Mouse (Mus musculus) neural tube, embryonic 14.5 days (tissue): Measurements from ENCODE around the gene Cpsf7. TPM values are rescaled to one million over a fixed set of nuclear protein-coding genes. Genes with fewer than 3 reads are reported as not detected.

Source experiments
- ATAC-seq: fragments of 200-750 bp; cut with Nextera tagmentation; 2 replicates; pipeline ENCODE4 v1.8.0; 2017; ENCODE audit warnings: low read depth, mild to moderate bottlenecking, moderate TSS enrichment, moderate library complexity
- H3K27ac ChIP-seq: fragments of 300-500 bp; sonication (generic); 2 replicates; pipeline ENCODE4 v1.5.1; 2014; ENCODE audit warnings: low read depth, mild to moderate bottlenecking, control low read depth, low read length, moderate library complexity, mixed read lengths
- H3K27me3 ChIP-seq: fragments of 300-500 bp; sonication (generic); 2 replicates; pipeline ENCODE4 v1.6.1; 2014; ENCODE audit warnings: low read length; ENCODE audit not compliant: control insufficient read depth, insufficient read depth
- H3K36me3 ChIP-seq: fragments of 300-500 bp; sonication (generic); 2 replicates; pipeline ENCODE4 v1.6.1; 2014; ENCODE audit warnings: low read length, mixed read lengths; ENCODE audit not compliant: control insufficient read depth, insufficient read depth
- H3K4me1 ChIP-seq: fragments of 300-500 bp; sonication (generic); 2 replicates; pipeline ENCODE4 v1.6.1; 2014; ENCODE audit warnings: low read length; ENCODE audit not compliant: control insufficient read depth, insufficient read depth
- H3K4me2 ChIP-seq: fragments of 300-500 bp; sonication (generic); 2 replicates; pipeline ENCODE4 v1.6.1; 2014; ENCODE audit warnings: mild to moderate bottlenecking, low read depth, low read length, control low read depth
- H3K4me3 ChIP-seq: fragments of 300-500 bp; sonication (generic); 2 replicates; pipeline ENCODE4 v1.5.1; 2014; ENCODE audit warnings: low read depth, low read length, control low read depth, mixed read lengths
- H3K9ac ChIP-seq: fragments of 300-500 bp; sonication (generic); replicated peaks from 2 replicates; pipeline ENCODE4 v1.6.1; 2014; ENCODE audit warnings: low read depth, mild to moderate bottlenecking, control low read depth, low read length, mixed read lengths
- H3K9me3 ChIP-seq: fragments of 300-500 bp; sonication (generic); 2 replicates; pipeline ENCODE4 v1.6.1; 2016; ENCODE audit warnings: low read length; ENCODE audit not compliant: control insufficient read depth
- WGBS: fragments of 180-500 bp; shearing (Covaris S2); extraction: QIAGEN DNeasy Blood & Tissue Kit; methylation state at CpG from one replicate; pipeline ENCODE4 v1.1.7; 2014; 5-methylcytosine and 5-hydroxymethylcytosine counted together
- polyA plus RNA-seq: library from polyadenylated mRNA; unstranded; fragments of >200 nt; fragmentation: Nextera tagmentation; extraction: Ambion mirVana; gene quantifications from 2 replicates; pipeline ENCODE4 v1.2.1, GENCODE M21; 2014

Gene Cpsf7
- 61.7 and 67.5 TPM in 2 replicates for polyA plus RNA-seq

DNA sequence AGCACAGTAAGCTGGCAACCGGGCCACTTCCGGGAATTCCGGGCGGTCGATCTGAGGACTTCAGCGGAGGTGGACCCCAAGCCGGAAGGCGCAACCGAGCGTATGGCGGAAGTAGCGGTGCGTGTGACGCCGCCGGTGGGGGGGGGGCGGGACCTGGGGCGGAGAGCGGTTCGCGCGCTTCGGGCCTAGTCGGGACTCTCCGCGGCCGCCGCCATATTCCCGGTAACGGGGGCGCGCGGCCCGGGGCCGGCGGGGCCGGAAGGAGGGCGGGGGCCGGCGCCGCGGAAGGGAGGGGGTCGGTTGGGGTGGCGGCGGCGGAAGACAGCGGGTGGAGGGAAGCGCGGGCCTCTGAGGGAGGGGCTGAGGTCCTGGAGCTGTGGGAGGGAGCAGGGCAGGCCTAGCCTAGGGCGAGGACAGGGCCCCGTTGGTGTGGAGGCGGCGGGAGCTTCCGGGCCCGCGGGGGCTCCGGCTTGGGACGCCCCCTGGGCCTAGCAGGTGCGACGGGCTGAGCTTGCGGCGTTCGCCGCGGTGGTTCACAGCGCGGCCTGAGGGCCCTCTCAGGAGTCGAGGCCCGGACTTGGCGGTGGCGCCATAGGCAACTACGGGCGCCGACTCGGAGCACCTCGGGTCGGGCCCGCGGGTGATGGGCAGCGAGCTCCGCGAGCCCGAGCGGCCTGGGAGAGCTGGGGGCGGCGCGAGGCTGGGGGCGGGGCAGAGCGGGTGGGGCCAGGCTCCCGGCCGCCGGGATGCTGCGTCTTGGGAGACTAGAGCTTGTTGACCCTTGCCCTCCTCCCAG, at the start of gene Cpsf7:
Cpsf7 (plus strand) TSS at position 161 of the 796 bp plus-strand sequence.
- H3K4me1 ChIP-seq: peaks cover 17% of the 10 kb centered on the region
- under 1% methylated on average over 70 of the region's 93 CpGs for WGBS
- H3K9ac ChIP-seq: peak within 1 kb of the TSS; percentile 98

DNA sequence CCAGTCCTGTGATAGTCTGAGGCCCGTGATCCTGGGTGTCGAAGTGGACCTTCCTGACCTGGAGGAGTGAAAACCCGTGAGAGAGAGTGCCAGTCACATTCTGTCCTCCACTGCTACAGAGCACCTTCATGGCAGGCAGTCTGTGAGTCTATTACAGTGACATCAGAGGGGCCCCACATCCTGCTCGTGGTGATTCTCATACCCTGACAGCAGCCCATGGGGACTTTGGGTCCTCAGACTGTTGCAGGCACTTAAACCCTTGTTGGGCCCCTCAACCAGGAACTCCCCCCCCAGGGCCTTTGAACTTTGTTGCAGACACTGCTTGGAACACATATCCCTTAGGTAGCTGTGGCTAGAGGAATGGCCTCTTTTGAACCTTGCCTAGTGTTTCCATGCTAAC, 45.5 kb upstream of the Cpsf7 start:
- H3K9ac ChIP-seq: no peak overlapping the region
- no peak for ATAC-seq
- H3K36me3 ChIP-seq: no peaks in the 10 kb centered on the region
- WGBS: 68% methylated on average over 4 of the region's 4 CpGs
- no peak overlapping the region for H3K4me2 ChIP-seq
- no peak overlapping the region for H3K4me3 ChIP-seq
- no peaks in the 10 kb centered on the region for H3K9me3 ChIP-seq
- no peaks in the 10 kb centered on the region for H3K4me1 ChIP-seq
- no peaks in the 10 kb centered on the region for H3K27me3 ChIP-seq
- no peak overlapping the region for H3K27ac ChIP-seq

More for the DNA sequence above, at the start of gene Cpsf7:
- H3K36me3 ChIP-seq: no peaks in the 10 kb centered on the region
- peak within 1 kb of the TSS; percentile 98 for H3K4me3 ChIP-seq
- H3K4me2 ChIP-seq: peak within 1 kb of the TSS; percentile 80
- peak; percentile 94 for ATAC-seq
- H3K27ac ChIP-seq: peak within 1 kb of the TSS; percentile 96
- no peaks in the 10 kb centered on the region for H3K9me3 ChIP-seq
- no peaks in the 10 kb centered on the region for H3K27me3 ChIP-seq

DNA sequence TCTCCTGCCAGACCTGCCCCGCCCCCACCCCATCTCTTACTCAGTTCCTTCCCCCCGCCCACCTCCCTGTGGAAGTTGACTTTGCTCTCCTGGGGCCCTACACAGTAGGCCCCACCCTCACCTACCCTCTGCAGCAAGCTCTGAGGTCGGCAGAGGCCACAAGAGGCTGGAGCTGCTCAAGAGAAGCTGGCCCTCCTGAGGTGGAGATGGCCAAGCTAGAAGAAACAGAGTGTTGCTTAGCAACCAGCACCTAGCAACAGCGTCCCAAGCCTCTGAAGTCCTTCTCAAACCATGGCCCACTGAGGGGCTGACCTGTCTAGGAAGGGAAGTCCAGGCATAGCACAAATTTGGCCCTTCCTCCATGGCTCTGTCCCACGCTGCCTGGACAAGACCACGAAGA, 42.4 kb upstream of the Cpsf7 start, which contains the start of gene Ppp1r32:
Ppp1r32 (minus strand) TSS at position 226 of the 400 bp plus-strand sequence.
- Histone ChIP-seq H3K4me1 (no peaks in the 10 kb centered on the region), H3K4me3 (no peak within 1 kb of the TSS), H3K36me3 (no peaks in the 10 kb centered on the region), H3K27ac (no peak within 1 kb of the TSS), H3K27me3 (no peaks in the 10 kb centered on the region), H3K4me2 (no peak within 1 kb of the TSS), H3K9ac (no peak within 1 kb of the TSS), H3K9me3 (no peaks in the 10 kb centered on the region)
- ATAC-seq: no peak
- 36% methylated on average over 6 of the region's 6 CpGs for WGBS

DNA sequence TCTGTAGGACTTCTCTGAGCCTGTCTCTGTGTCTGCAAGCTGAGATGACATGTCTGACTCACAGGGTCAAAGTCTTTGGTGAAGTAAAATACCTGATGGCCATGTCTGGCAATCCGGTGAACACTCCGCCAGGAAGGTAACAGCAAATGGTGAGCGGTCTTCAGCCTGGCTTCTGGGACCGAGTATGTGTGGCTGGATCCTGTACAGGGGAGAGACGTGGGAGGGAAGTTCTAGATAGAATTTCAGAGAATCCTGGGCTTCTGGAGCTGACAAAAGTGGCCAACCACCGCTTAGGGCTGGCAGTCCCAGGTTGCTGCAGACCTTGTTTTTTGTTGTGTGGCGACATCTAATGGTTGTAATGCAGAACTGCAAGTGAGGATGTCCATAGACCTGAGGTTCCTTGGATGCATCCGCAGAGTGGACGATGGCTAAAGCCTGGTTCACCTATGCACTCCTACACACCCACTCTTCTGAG, 38.8 kb upstream of the Cpsf7 start:
- Histone ChIP-seq H3K27ac (no peak overlapping the region), H3K27me3 (no peaks in the 10 kb centered on the region), H3K4me3 (no peak overlapping the region), H3K9ac (no peak overlapping the region), H3K4me1 (no peaks in the 10 kb centered on the region), H3K4me2 (no peak overlapping the region), H3K36me3 (no peaks in the 10 kb centered on the region), H3K9me3 (no peaks in the 10 kb centered on the region)
- peak; percentile 90 for ATAC-seq
- WGBS: 25% methylated on average over 9 of the region's 9 CpGs

DNA sequence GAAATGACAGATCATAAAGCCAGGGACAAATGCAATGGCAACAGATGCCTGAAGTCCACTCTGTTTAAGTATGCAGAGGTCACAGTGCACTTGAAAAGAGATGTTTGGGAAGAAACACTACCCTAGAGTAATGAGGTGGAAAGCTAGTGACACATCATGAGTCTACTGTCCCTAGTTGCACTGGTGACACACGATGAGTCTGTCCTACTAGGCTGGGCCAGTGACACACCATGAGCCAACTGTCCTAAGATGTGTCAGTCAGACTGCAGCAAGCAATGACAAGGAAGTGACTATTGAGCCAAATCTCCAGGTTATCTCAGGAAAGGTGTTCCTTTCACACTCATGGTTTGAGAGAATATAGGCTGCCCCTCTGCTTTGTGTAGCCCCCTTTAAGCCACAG, 29.4 kb upstream of the Cpsf7 start:
- no peak overlapping the region for H3K9ac ChIP-seq
- ATAC-seq: no peak
- H3K27me3 ChIP-seq: no peaks in the 10 kb centered on the region
- H3K4me2 ChIP-seq: no peak overlapping the region
- H3K4me3 ChIP-seq: no peak overlapping the region
- H3K9me3 ChIP-seq: no peaks in the 10 kb centered on the region
- no peak overlapping the region for H3K27ac ChIP-seq
- no peaks in the 10 kb centered on the region for H3K4me1 ChIP-seq
- H3K36me3 ChIP-seq: peaks cover 5% of the 10 kb centered on the region; the same call in 1 of the 2 replicates
- 81% methylated on average over 1 of the region's 1 CpGs for WGBS

DNA sequence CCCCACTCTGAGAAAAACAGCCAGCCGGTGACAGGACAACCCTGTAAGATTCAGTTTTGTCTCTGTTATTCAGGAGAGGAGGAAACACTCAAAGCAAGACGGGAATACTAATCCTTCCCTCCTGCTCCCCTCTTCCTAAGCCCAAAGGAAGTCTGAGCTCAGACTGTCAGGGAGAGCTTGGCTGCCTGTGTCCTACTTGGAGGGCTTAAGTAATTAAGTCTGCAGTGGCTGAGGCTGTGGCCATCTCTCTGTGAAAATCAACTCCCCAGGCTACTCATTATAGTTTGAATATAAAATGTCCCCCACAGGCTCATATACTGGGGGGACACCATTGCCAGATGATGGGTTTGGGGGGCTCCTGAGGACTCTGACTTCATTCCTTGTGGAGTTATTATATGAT, 28.1 kb upstream of the Cpsf7 start:
- H3K36me3 ChIP-seq: peaks cover 9% of the 10 kb centered on the region
- 62% methylated on average over 2 of the region's 2 CpGs for WGBS
- H3K4me1 ChIP-seq: no peaks in the 10 kb centered on the region
- no peak overlapping the region for H3K27ac ChIP-seq
- ATAC-seq: no peak
- H3K9ac ChIP-seq: no peak overlapping the region
- no peak overlapping the region for H3K4me3 ChIP-seq
- H3K4me2 ChIP-seq: no peak overlapping the region
- H3K9me3 ChIP-seq: no peaks in the 10 kb centered on the region
- H3K27me3 ChIP-seq: no peaks in the 10 kb centered on the region

DNA sequence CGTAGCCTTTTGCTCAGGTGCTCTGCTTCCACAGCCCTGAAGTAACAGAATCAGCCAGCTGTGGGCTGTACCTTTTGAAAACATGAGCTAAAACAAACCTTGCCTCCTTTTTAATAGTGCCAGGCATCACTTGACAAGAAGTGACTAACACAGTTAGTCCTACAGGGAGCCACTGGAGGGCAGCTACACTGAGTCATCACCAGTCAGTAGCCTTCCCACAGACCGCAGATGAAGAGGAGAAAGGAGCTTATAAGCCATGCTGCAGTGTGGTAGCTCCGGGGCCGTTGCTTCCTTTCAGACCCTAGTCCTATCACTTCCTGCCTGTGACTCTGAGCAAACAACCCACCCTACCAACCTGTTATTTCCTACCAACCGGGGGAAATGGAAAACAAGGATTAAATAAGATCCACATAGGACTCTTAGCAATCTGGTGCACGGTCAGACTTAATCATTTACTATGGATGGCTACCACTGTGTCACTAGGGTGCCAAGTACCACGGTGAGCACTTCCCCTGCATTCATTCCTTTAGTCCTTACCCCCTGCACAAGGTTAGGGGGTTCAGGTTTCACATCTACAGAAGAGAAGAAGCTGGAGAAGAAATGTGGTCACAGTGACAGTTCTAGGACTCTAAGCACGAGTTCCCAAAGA, 27.4 kb upstream of the Cpsf7 start:
- H3K9ac ChIP-seq: no peak overlapping the region
- ATAC-seq: no peak
- WGBS: 56% methylated on average over 8 of the region's 8 CpGs

DNA sequence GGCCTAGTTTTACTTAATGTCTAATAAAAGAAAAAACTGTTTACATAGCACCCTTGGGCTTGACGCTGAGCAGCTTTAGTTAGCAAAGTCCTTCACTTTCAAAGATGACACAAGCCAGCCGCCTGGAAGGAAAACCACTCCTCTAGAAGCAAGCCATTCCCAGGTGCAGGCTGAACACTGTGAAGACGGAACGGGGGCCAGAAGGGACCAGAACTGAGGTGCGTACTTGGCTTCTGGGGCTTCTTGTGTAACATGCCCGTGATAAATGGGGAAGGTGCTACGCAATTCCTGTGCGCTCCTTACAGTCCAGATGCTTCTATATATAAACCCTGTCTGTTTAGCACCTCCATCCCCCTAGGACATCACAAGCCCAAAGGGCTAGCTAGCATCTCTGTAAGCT, 24.5 kb upstream of the Cpsf7 start:
- WGBS: 91% methylated on average over 8 of the region's 8 CpGs
- no peaks in the 10 kb centered on the region for H3K27me3 ChIP-seq
- no peak overlapping the region for H3K4me3 ChIP-seq
- no peak overlapping the region for H3K27ac ChIP-seq
- no peak overlapping the region for H3K9ac ChIP-seq
- H3K4me2 ChIP-seq: no peak overlapping the region
- no peak for ATAC-seq
- H3K9me3 ChIP-seq: no peaks in the 10 kb centered on the region
- H3K4me1 ChIP-seq: no peaks in the 10 kb centered on the region
- peaks cover 20% of the 10 kb centered on the region for H3K36me3 ChIP-seq

More for the DNA sequence above, 27.4 kb upstream of the Cpsf7 start:
- Histone ChIP-seq H3K27me3 (no peaks in the 10 kb centered on the region), H3K4me2 (no peak overlapping the region), H3K36me3 (peaks cover 12% of the 10 kb centered on the region), H3K27ac (no peak overlapping the region), H3K9me3 (no peaks in the 10 kb centered on the region), H3K4me1 (no peaks in the 10 kb centered on the region), H3K4me3 (no peak overlapping the region)

DNA sequence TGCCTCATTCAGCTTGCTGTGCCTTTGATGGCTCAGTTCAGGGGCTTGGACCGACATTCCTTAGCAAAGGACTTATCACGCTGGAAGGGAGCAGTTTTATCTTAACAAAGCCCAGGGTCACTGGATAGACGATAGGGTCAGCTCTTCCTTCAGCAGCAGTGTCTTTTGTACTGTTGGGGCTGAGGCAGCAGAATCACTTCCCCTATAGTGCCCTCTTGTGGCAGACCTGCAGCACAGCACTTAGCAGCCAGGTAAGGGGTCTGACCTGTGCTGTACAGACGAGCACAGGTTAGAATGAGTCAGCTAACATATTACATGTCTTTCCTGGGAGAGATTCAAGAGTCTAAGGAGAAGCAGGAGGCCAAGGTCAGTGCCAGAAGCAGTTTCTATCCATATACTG, 22.5 kb upstream of the Cpsf7 start:
- peak; percentile 87 for ATAC-seq
- Histone ChIP-seq H3K9ac (no peak overlapping the region), H3K4me3 (no peak overlapping the region), H3K27me3 (no peaks in the 10 kb centered on the region), H3K4me1 (no peaks in the 10 kb centered on the region), H3K27ac (no peak overlapping the region), H3K4me2 (no peak overlapping the region), H3K36me3 (peaks cover 20% of the 10 kb centered on the region), H3K9me3 (no peaks in the 10 kb centered on the region)
- 7% methylated on average over 4 of the region's 4 CpGs for WGBS
